ENCODE assay signal across 15 mouse cellular contexts in genomic region chr17:75330366-75330765, GRCm38 (mm10).
A peak's percentile ranks its signal among the peaks of the same experiment; 100 is the strongest.
DNase-seq lines count a peak whose midpoint lies in the region; TF ChIP-seq lines count a peak whose summit lies in the region.
"Had no signal": no experiment of that assay in that cellular context is flagged by ENCODE, and none has a peak within 500 bp of the region (broad histone marks: within the 10 kb centered on the region; RNA-seq: fewer than 3 reads in every experiment).

No protein-coding gene starts in this region.

- TF ChIP-seq POLR2A in brain, embryonic 14.5 days (IDR thresholded peaks at IDR 0.05; ENCODE audit: borderline replicate concordance, extremely low read depth, insufficient read depth, insufficient read length, poor library complexity, severe bottlenecking), result no peak

- no peak for TF ChIP-seq CTCF in brain, embryonic 14.5 days (IDR thresholded peaks at IDR 0.05; ENCODE audit: borderline replicate concordance, extremely low read depth, insufficient read depth, insufficient read length)

- intact Hi-C loops in gastrocnemius, postnatal 14 days (cut with DNase I; ENCODE audit: low total_unique reads), result no loop called here

- DNase-seq in gastrocnemius, postnatal 14 days, result peak; percentile 10
- DNase-seq in gastrocnemius, postnatal 10 days, result no peak
- peak; percentile 13 to 27 for DNase-seq in heart, adult 18-20 months
- no peak for DNase-seq in heart, adult 8-10 months (ENCODE audit: low spot score)
- peak; percentile 87 for DNase-seq in NIH3T3 (ENCODE audit: low read depth)
- peak; percentile 16 for DNase-seq in brain, embryonic 14.5 days (ENCODE audit: low read depth)
- DNase-seq in left cerebral cortex, adult 11 months (ENCODE audit: low spot score), result no peak
- DNase-seq: adrenal gland, adult 8-10 months; adrenal gland, postnatal 25 days; cerebellum, adult 2 months; cerebellum, adult 9-11 months; cerebellum, postnatal 25 days; heart, postnatal 4 days; kidney, adult 18-20 months; kidney, adult 9 months had no signal

Comparison
In these comparisons a context has a peak if more than half of its experiments do, and no peak if none do; other contexts are left out.
1. DNase-seq: peak in gastrocnemius, postnatal 14 days (single experiment), heart, adult 18-20 months (2 of 2), NIH3T3 (single experiment) and brain, embryonic 14.5 days (single experiment); none in gastrocnemius, postnatal 10 days (single experiment), heart, adult 8-10 months (single experiment) and left cerebral cortex, adult 11 months (single experiment).